Mouse (Mus musculus): ENCODE results near the gene Slc46a2.

Gene Slc46a2

GRCm38 (mm10) chr4:59914608-59915403 lies at the start of gene Slc46a2:
Slc46a2 (minus strand) TSS chr4:59915056.
- DNase-seq: no peak

DNA sequence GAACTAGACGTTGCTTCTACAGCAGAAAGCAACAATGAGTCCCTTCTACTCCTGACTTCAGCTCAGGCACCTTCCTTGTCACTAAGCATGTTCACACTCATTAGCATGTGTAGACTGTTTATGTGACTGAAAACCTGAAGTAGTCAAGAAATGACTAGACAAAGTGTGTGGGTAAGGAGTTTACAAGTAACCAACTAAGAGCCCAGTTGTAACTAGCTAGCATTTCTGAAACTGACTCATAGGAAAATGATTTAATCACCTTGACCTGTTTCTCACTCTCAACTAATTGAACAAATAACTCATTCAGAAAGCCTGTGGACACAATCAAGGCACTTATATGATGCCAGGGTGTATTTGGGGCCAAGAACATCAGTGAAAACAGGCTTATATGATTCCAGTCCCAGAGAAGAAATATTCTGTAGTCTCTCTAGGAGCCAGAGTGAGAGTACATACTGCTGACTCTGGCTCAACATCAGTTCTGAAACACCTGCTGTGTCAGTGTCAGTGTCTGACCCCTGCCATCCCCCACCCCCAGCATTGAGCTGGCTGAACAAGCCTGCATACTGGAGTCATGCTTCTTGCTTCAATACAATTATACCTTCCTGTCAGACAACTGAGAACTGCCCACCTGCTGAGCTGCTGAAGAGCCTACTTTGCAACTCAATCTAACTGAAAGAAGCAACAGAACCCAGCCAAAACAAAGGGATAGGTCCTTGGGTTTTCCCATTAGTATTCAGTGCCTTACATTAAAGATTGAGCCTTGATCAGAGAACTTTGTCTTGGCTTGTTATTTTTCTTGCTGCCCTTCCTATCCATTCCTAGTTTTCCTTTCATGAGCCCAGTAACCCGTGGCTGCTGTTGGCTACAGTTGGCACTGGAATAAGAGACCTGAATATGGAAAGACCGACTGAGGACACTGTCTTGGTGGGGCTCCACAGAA lies 48.8 kb upstream of the Slc46a2 start, which contains the start of gene Mup6:
Gene Mup6, plus strand, starts transcription at position 890 of the 940 bp plus-strand sequence.
- no peak for DNase-seq

GRCm38 (mm10) chr4:59960610-59961009 lies 45.8 kb upstream of the Slc46a2 start, which contains the start of gene Mup4:
Mup4 (minus strand) TSS chr4:59960710.
- no peak for DNase-seq

- no peak for DNase-seq
Measured at GRCm38 (mm10) chr4:59937543-59937942, 22.7 kb upstream of the Slc46a2 start.

- DNase-seq: peak; percentile 17
Measured at GRCm38 (mm10) chr4:59932505-59933281, 17.8 kb upstream of the Slc46a2 start.

GRCm38 (mm10) chr4:59928347-59928746 lies 13.5 kb upstream of the Slc46a2 start:
- DNase-seq: peak; percentile 78

GRCm38 (mm10) chr4:59927666-59928065 lies 12.8 kb upstream of the Slc46a2 start:
- no peak for DNase-seq

DNA sequence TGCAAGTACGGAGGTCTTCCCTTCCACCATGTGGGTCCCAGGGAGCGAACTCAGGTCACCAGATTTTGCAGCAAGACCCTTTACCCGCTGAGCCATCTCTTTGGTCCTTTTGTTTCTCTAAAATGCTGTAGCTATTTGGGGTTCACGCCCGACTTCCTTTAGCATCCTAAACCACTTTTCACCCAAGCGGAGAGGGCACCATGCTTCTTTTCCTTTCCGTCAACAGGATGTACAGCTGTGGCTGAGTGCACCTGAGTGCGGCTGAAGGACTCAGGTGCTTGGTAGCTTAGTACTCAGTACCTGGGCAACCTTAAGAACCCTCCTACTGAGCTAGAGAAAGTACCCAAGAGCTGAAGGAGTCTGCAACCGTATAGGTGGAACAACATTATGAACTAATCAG lies 10.2 kb upstream of the Slc46a2 start:
- DNase-seq: no peak

- no peak for DNase-seq
Measured at GRCm38 (mm10) chr4:59917966-59918365, 3.1 kb upstream of the Slc46a2 start.

- DNase-seq: no peak
Measured at GRCm38 (mm10) chr4:59908785-59909184, 6.1 kb downstream of the Slc46a2 start.

DNA sequence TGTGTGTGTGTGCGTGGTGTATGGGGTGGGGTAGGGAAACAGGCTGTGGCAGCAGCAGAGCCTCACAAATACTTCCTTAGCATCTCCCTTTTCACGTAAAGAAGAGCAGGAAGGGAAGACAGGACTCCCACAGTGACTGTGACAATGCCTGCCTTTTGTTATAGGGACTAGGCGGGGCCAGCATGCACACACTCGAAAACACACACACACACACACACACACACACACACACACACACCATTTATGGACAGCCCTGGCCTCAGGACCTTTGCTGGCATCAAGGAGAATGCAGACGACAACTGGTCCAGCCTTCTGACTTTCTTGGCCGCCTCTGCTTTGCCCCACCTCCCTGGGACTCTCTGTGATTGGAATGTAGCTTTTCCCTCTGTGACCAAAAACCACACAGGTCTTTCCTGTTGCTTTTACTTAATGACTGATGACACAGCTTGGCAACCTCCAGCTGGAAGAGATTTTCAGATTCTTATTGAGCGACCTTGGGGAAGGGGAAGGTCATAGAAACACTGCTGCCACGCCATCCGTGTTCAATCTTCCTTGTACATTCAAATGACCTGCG lies 7.1 kb downstream of the Slc46a2 start:
- DNase-seq: no peak

GRCm38 (mm10) chr4:59907092-59907491 lies 7.8 kb downstream of the Slc46a2 start:
- DNase-seq: no peak

- DNase-seq: no peak
Measured at GRCm38 (mm10) chr4:59902547-59902946, 12.3 kb downstream of the Slc46a2 start.

GRCm38 (mm10) chr4:59901810-59902209 lies 13.0 kb downstream of the Slc46a2 start:
- no peak for DNase-seq

GRCm38 (mm10) chr4:59898521-59898919 lies 16.3 kb downstream of the Slc46a2 start:
- DNase-seq: no peak

- DNase-seq: no peak
Measured at GRCm38 (mm10) chr4:59897814-59898520, 16.9 kb downstream of the Slc46a2 start.

DNA sequence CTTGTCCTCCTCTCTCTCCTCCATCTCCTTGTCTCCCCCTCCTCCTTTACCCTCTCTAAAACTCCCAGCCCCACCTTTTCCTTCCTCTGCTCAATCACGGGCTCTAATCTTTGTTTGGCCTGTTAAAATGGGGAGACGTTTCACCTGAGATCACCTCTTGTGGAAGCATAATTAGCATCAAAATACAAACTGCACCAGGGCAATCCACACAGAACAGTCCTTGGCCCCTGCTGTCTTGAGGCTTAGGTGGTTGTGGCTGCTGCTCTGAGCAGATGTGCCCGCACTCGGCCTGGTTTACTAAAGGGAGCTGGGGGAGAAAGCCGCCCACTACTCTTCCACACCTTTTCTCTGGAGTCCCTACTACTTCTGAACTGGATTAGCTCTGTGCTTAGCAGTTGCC lies 18.9 kb downstream of the Slc46a2 start:
- no peak for DNase-seq

DNA sequence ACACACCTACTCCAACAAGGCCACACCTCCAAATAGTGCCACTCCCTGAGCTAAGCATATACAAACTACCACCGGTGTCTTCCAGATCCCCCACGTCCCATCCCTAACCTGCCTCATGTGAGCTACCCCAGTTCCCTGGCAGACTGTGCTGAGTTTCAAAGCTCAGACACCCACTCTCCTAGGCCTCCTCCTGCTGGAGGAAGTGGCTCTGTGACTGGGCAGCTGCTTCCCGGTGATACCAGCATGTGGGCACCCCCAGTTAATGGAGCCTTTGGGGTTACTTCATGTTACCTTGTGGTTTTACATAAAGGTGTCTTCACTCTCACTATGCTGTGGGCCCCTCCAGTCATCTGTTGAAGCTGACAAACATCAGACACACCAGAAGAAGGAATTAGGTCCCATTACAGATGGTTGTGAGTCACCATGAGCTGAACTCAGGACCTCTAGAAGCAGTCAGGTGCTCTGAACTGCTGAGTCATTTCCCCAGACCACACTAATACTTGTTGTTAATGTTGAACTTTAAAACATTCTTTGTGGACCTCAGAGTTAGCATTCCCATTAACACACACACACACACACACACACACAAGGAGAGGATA lies 19.8 kb downstream of the Slc46a2 start:
- no peak for DNase-seq

DNA sequence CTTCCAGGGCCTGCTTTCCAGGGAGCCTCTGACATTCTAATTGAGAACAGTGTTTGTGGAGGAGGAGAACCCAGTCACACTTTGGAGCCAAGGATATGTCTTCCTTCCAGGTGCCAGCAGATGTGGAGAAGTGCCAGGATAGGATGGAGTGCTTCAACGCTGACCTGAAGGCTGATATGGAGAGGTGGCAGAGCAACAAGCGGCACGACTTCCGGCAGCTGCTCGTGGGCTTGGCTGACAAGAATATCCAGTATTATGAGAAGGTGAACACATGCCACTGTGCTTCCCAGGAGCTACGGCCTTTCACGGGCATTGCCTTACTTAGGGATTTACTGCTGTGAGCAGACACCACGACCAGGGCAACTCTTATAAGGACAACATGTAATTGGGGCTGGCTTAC lies 20.4 kb downstream of the Slc46a2 start:
- no peak for DNase-seq

GRCm38 (mm10) chr4:59892731-59893130 lies 22.1 kb downstream of the Slc46a2 start:
- no peak for DNase-seq

- no peak for DNase-seq
Measured at GRCm38 (mm10) chr4:59891723-59892416, 23.0 kb downstream of the Slc46a2 start.
